Mouse (Mus musculus) mesoderm, embryonic 11.5 days (tissue): ENCODE data around the gene Hat1.
A peak's percentile ranks its signal among the peaks of the same experiment; 100 is the strongest.
"Not testable (repeated sequence)": the region's sequence is repeated elsewhere in the genome, so short reads cannot be mapped to it uniquely, and the experiment has no call there.

ENCODE experiments used
- DNase-seq: peaks from one replicate; pipeline ENCODE4 v3.0.0-alpha.2; 2012; ENCODE audit warnings: low read depth, low spot score

Hat1 gene

DNA sequence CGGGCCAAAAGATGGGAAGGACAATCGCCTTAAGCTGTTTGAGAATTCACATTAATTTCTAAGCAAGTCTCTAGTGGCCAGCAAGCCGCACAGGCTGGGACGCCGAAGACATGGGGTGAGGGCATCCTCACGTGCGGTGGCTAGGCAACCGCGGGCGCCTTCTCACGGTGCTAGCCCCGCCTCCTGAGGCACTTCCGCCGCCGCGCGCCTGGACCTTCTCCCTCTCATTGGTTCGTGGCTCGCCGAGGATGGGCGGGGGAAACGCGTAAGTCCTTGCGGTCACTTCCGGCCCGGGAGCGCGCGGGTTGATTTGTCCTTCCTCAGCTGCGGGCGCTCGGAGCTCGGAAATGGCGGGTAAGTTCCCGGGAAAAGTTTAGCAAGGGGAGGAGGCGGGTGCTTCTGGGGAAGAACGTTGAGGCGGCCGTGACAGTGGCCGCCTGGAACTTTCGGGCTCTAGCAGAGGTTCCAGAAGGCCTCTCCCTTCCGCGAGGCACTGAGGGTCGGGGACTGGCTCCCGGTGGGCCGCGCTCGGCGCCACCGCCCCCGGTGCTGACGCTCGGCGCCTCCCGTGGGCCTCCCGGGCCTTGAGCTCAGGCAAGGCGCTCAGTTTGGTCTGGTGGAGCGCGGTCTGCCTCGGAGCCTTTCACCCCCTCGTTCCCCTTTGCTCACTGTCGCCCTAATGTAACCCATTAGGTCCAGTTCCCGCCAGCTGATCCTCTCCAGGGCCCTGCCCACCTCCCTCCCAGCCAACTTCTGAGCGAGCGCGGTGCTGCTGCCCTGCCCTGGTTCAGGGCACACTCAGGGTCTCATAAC, at the start of gene Hat1:
TSS of gene Hat1 (plus strand) at position 8 of the 813 bp plus-strand sequence.
- peak; percentile 97 for DNase-seq

DNA sequence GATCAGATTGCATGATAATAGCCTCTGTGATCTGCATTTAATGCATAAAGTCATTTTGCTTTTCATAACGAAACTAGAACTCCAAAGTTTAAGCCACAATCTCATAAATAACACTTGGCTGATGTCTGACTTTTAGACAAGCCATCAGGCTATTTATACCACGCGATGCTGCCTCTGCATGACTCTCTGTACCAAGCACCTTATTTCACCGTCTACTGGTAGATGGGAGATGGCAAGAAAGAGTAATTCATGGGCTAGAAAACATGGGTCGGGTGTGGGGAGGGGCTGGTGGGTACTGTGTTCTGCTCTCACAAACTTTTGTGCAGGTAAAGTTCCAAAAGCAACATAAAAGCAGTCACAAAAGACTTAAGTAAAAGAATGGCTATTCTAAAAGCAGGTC, 48.6 kb upstream of the Hat1 start:
- no peak for DNase-seq

DNA sequence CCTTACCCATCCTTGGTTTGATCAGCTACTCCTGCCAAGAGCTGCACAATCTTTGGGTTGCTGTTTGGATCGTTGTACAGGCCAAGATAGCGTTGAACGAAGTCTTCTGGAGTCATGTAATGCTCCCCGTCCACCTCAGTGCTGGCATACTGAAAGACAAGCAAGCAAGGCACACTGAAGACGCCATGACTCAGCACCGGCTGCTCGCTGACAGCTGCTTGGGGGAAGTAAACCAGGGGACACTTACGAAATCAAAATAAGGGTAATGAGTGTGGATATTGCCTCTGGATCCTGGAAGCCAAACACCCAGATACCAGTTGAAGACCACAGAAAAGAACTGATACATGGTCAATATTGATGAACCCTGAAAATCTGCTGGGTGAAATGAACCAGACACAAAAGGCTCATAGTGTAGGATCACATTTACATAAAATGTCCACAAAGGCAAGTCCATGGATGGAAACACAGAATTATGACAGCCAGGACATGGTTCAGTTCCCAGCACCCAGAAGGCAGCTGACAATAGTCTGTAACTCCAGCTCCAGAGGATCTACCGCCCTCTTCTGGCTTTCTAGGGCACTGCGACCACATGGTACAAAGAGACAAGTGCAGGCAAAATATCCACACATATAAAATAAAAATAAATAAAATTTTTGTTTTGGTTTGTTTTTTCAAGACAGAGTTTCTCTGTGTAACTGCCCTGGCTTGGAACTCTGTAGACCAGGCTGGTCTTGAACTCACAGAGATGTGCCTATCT, 44.7 kb upstream of the Hat1 start:
- no peak for DNase-seq

DNA sequence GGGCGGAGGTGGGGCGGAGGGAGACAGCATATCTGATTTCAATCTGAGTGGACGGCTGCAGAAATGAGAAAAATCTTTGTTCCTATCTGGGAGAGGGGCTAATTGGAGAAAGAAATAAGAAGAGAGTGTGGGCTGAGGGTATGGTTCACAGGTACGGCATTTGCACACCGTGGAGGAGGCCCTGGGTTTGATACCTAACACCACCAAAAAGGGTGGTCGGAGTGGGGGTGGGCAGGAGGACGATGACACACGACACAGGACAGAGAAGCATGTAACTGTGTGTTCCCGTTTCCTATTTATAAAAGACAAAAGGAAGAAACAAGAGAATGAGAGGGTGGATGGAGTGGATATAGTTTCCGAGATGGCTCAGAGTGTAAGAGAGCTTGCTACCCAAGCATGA, 41.6 kb upstream of the Hat1 start:
- DNase-seq = no peak

- DNase-seq = no peak
Measured at GRCm38 (mm10) chr2:71347732-71348490, 40.8 kb upstream of the Hat1 start.

DNA sequence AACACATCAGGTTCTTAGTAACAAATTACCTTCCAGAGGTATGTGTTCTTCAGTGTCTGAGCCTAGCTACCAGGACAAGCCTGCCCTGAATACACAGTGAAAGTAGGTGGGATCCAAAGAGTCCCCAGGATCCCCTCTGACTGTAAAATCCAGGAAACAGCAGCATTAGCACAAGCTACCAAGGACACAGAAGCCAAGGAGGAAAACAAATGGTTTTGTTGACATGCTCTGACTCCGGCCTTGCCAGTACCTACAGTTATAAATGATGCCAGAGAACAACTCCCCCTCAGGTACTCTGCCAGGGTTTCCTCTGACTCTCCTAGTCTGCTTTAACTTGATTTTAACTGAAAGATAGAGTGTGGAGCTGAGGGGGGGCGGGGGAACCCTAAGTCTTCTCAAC, 39.2 kb upstream of the Hat1 start:
- no peak for DNase-seq

- DNase-seq = no peak
Measured at GRCm38 (mm10) chr2:71350181-71350580, 38.6 kb upstream of the Hat1 start.

DNA sequence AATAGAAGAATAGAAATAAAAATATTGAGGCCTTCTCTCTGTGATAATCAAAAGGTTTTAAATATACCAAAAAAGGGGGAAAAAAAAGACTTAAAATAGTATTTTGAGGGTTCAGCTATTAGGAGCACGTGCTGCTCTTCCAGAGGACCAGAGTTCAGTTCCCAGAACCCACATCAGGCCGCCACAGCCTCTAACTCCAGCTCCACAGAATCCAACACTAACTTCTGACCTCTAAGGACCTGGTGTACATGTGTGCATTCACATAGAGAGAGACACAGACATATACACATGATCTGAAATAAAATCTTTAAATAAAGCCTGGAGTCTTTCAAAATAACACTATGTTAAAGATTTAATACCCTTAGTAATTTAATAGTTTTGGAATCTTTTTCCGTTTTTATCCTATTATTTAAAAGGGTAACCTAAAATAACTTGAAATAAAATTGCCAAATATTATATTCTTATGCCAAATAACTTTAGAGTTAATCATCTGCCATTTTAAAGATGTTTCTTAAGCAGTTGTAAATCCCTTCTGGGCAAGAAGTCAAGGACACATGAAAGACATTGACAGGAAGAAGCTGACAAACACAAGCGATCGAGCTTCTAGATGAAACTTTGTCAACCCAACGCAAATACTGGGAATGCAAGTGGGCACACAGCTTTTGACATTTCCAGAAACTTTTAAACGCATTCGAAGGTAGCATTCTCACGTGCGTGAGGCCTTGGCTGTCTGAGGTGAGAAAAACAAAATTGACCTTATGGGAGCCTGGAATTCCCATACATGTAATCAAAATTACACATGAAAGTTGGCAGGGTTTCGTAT, 37.6 kb upstream of the Hat1 start:
- no peak for DNase-seq

- no peak for DNase-seq
Measured at GRCm38 (mm10) chr2:71351727-71351987, 37.1 kb upstream of the Hat1 start.

GRCm38 (mm10) chr2:71353306-71354054, 35.3 kb upstream of the Hat1 start:
- DNase-seq = peak; percentile 28

DNA sequence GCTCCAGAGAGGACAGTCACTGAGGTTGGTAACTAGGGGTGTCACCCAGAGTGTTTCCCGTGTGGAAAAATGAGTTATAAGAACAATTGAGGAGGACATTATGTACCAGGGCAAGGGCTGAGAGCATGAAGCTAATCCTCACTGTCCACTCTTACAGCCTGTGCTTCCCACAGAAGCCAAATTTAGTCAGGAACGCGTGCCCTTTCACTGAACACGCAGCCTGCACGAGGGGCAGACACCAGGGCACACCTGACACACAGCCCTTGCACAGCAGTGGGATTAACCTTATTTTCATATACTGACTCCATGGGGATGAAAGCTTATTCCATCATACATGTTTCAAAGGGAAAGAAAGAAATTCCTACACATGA, 34.7 kb upstream of the Hat1 start:
- no peak for DNase-seq

DNA sequence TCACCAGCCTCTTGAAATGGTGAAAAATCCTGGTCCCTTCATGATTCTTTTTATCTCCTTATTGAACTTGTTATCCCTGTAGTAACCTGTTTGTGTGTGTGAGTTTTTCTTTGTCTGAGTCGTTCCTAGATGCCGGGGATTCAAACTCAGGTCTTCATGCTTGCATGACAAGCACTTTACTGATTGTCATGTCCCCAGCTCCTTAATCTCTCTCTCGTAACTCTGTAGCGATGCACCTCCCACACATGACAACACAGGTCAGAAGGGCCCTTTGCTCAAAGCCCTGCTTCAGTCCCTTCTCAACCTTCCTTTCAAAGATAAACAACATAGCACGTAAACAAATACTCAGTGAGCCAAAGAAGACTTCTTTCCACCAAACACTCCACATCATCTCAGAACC, 30.4 kb upstream of the Hat1 start:
- no peak for DNase-seq

DNA sequence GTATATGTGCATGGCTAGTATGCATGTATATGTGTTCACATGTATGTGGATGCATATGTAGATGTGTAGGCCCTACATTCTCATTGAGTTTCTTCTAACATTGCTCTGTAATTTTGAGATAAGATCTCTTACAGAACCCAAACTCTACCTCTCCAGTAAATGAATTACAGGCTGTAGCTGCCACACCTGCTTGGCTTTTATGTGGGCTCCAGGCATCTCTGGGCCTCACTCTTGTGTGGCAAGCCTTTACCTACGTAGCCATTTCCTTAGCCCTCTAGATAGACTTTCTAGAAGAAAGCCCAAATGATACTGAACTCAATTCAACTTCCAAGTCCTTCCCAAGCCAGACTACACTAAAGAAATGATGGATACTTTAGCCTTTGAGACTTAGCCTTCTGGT, 28.6 kb upstream of the Hat1 start:
- no peak for DNase-seq

GRCm38 (mm10) chr2:71366618-71367124, 22.1 kb upstream of the Hat1 start:
- no peak for DNase-seq

DNA sequence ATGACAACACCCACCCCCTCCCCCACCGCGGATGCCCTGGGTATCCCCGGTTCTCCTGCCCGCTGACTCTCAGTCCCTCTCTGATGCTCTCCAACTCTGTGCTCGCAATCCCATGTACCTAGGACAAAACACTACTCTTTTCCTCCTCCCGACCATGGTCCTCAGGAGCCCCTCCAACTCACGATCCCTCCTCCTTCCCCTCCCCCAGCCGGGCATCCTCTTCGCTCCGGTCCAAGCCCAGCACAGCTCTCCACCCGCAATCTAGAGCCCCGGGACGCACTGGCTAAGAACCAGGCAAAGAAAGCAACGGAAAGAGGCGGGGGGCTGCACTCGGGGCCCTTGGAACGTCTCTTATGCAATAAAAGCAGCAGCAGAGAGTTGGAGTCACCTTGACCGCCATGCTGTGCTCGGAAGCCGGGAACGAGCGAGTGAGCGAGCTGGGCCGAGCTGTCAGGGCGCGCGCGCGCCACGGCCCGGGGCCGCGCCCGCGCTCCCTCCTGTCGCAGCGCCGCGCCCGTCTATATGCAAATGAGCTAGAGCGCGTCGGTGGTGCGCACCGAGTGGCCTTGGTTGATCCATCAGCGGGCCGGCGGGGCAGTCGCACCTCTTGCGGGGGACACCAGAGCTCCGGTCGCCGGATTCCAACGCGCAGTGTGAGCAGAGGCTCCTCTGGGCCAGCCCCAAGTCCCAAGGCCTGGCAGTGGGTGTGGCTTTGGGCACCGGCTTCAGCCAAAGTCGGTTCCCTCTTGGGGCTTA, 21.5 kb upstream of the Hat1 start, which contains the start of gene Slc25a12:
TSS of gene Slc25a12 (minus strand) at position 625 of the 756 bp plus-strand sequence.
- DNase-seq = peak; percentile 84

- no peak for DNase-seq
Measured at GRCm38 (mm10) chr2:71368086-71368485, 20.7 kb upstream of the Hat1 start.

DNA sequence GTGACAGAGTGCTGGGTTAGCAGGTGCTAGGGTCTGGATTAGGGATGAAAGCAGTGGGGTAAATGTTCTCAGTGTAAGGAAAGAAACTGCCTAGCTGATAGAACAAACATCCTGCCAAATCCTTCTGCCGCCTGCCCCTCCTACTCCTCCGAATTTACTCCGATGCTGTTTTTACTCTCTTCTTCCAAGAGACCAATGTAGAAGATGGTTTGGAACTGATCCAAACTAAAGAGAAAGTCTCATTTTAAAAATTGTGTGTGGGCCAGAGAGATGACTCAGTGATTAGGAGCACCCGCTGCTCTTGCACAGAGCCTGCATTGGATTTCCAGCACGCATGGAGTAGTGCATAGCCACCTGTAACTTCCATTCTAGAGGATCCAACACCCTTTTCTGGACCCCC, 17.0 kb upstream of the Hat1 start:
- DNase-seq = no peak

DNA sequence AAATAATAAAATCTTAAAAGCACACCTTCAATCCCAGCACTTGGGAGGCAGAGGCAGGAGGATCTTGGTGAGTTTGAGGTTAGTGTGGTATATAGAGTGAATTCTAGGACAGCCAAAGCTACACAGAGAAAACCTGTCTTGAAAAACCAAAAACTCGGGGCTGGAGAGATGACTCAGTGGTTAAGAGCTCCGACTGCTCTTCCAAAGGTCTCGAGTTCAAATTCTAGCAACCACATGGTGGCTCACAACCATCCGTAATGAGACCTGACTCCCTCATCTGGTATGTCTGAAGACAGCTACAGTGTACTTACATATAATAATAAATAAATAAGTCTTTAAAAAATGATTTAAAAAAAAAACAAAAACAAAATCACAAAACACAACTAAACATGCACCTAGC, 16.5 kb upstream of the Hat1 start:
- not testable (repeated sequence) for DNase-seq

DNA sequence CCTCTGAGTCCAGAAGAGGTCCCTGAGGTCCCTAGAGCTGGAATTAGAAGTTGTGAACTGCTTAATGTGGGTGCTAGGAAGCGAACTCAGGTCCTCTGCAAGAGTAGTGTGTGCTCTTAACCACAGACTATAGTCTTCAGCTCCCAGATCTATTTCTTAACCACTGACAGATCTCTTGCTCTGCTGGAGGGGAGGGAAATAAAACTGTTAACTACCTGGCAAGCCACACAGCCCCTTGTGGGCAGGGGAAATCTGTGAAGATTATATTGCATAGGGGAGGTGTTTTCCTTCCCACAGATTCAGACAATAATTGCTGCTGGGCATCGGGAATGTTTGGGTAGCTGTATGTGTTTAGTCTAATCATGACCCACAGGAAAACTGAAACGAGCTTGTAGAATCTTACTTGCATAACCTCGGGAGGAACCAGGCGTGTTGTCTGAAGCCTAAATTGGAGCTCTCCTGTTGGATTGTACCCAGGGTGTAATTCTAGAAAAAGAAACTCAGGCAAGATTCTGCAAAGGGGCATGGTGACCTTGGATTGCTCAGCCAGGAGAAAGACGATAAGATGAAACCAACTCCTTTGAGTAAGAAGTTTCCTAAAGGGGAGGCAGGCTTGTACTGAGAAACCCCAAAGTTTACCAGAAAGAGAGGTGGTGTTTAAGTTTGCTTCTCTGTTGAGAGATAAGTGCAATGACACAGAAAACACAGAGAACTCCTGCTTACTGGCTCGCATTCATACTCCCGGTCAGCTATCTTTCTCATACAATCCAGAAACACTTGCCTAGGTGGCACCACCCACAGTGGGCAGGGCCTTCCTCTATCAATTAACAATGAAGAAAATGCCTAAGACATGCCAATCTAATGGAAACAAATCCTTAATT, 14.2 kb upstream of the Hat1 start:
- no peak for DNase-seq
